Mouse (Mus musculus) ES-Bruce4 (cell line): ENCODE data around the gene Cldn15. TPM values are rescaled to one million over a fixed set of nuclear protein-coding genes. Genes with fewer than 3 reads are reported as not detected.

Source experiments
- H3K27ac ChIP-seq: 2 replicates; pipeline ENCODE4 v1.5.1; 2012; ENCODE audit warnings: low read length, inconsistent platforms; ENCODE audit not compliant: insufficient read depth
- H3K27me3 ChIP-seq: 2 replicates; pipeline ENCODE4 v1.6.1; 2012; ENCODE audit warnings: mild to moderate bottlenecking, low read length, inconsistent platforms; ENCODE audit not compliant: control insufficient read depth, poor library complexity, insufficient read depth, severe bottlenecking
- H3K36me3 ChIP-seq: 2 replicates; pipeline ENCODE4 v1.6.1; 2012; ENCODE audit warnings: inconsistent platforms, mild to moderate bottlenecking, low read length, moderate library complexity; ENCODE audit not compliant: control insufficient read depth, poor library complexity, insufficient read depth, severe bottlenecking
- H3K4me1 ChIP-seq: one replicate; pipeline ENCODE4 v1.8.1; 2011; ENCODE audit warnings: low read length; ENCODE audit not compliant: control insufficient read depth, insufficient read depth
- H3K4me3 ChIP-seq: 2 replicates; pipeline ENCODE4 v1.5.1; 2011; ENCODE audit warnings: low read depth, mild to moderate bottlenecking, low read length
- H3K9ac ChIP-seq: 2 replicates; pipeline ENCODE4 v1.6.1; 2012; ENCODE audit warnings: low read depth, mild to moderate bottlenecking, inconsistent platforms; ENCODE audit not compliant: poor library complexity, severe bottlenecking
- H3K9me3 ChIP-seq: replicated peaks from 2 replicates; pipeline ENCODE4 v1.6.1; 2012; ENCODE audit warnings: mild to moderate bottlenecking, low read length, inconsistent platforms; ENCODE audit not compliant: control insufficient read depth, poor library complexity, insufficient read depth, severe bottlenecking
- CTCF ChIP-seq: IDR thresholded peaks from one replicate; pipeline ENCODE4 v1.8.1; 2011; ENCODE audit warnings: low read depth, low read length
- EP300 ChIP-seq: IDR thresholded peaks from 2 replicates; pipeline ENCODE4 v1.6.1; 2011; ENCODE audit warnings: low read depth, low read length; ENCODE audit not compliant: insufficient read depth
- POLR2A ChIP-seq: IDR thresholded peaks from one replicate; pipeline ENCODE4 v1.8.1; 2011; ENCODE audit warnings: low read length; ENCODE audit not compliant: insufficient read depth
- polyA plus RNA-seq: library from polyadenylated mRNA; stranded (reverse); fragments of >200 nt; gene quantifications from 2 replicates; pipeline ENCODE4 v1.2.4, GENCODE M21; 2011; ENCODE audit warnings: low read depth; ENCODE audit not compliant: missing spikeins, insufficient read depth, insufficient read length

Gene Cldn15
- polyA plus RNA-seq, 1 experiment, result not detected

DNA sequence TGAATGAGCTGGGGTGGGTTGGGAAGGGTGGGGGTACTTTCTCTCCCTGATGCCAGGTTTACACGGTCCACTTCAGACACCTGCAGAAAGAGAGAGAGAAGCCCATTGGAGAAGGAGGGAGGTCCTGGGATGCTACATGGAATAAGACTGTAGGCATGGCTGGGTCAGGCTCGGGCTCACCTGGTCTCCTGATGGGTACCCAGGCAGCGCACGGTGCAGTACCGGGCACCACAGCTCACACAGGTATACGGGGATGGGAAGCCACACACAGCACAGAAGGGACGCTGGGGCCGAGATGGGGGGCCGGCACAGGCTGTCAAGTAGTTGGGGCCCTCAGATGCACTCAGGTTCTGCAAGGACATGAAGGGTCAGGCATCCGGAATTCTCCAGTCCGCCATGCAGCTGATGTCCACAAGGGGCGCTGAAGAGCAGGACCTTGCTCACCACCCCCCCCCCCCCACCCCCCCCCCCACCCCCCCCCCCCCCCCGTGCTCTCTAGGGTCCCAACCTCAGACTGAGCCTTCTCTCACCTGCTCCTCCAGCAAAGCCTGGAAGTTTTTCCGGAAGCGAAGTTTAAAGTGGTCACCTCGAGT, 16.0 kb downstream of the Cldn15 start:
- no peaks in the 10 kb centered on the region for H3K27me3 ChIP-seq
- no peak overlapping the region for H3K9ac ChIP-seq
- TF ChIP-seq POLR2A (no peak), CTCF (peak; percentile 47)
- no peaks in the 10 kb centered on the region for H3K36me3 ChIP-seq
- no peaks in the 10 kb centered on the region for H3K9me3 ChIP-seq
- H3K27ac ChIP-seq, result no peak overlapping the region
- no peak overlapping the region for H3K4me3 ChIP-seq
- H3K4me1 ChIP-seq, result no peaks in the 10 kb centered on the region

DNA sequence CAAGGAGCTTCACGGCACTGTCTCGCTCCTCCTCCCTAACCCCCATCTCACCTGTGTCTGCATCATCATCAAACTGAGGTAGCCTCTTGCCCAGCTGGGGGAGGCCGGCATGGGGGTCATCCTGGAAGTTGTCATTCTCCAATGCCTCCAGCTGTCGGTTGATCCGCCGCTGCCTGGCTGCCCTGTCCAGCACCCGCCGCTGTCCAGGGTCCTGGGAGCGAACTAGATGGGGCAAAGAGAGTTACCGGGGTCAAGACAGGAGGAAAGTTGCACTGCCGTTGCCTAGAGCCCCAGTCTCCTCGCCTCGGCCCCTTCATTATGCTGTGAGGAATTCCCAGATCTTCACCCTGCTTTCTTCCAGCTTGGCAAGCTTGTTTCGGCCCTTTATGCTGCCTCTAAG, 18.4 kb downstream of the Cldn15 start:
- no peak for TF ChIP-seq EP300
- TF ChIP-seq POLR2A, result no peak
- TF ChIP-seq CTCF, result no peak
- H3K4me3 ChIP-seq, result no peak overlapping the region
- peaks cover 3% of the 10 kb centered on the region for H3K4me1 ChIP-seq
- no peak overlapping the region for H3K9ac ChIP-seq
- no peak overlapping the region for H3K27ac ChIP-seq
- no peaks in the 10 kb centered on the region for H3K9me3 ChIP-seq
- H3K27me3 ChIP-seq, result no peaks in the 10 kb centered on the region
- H3K36me3 ChIP-seq, result no peaks in the 10 kb centered on the region

- no peak for TF ChIP-seq EP300
- TF ChIP-seq POLR2A, result peak; percentile 65
- no peak for TF ChIP-seq CTCF
- Histone ChIP-seq H3K36me3 (peaks cover 6% of the 10 kb centered on the region; the same call in 1 of the 2 replicates), H3K9me3 (no peaks in the 10 kb centered on the region), H3K4me3 (peak within 1 kb of the TSS; percentile 88), H3K4me1 (peaks cover 3% of the 10 kb centered on the region), H3K27me3 (no peaks in the 10 kb centered on the region), H3K27ac (peak within 1 kb of the TSS; percentile 66), H3K9ac (peak within 1 kb of the TSS; percentile 93)
These were observed 20.3 kb downstream of the Cldn15 start, which contains the start of gene Plod3 for GRCm38 (mm10) chr5:136986695-136987137. Plod3 (plus strand) TSS chr5:136987019.

DNA sequence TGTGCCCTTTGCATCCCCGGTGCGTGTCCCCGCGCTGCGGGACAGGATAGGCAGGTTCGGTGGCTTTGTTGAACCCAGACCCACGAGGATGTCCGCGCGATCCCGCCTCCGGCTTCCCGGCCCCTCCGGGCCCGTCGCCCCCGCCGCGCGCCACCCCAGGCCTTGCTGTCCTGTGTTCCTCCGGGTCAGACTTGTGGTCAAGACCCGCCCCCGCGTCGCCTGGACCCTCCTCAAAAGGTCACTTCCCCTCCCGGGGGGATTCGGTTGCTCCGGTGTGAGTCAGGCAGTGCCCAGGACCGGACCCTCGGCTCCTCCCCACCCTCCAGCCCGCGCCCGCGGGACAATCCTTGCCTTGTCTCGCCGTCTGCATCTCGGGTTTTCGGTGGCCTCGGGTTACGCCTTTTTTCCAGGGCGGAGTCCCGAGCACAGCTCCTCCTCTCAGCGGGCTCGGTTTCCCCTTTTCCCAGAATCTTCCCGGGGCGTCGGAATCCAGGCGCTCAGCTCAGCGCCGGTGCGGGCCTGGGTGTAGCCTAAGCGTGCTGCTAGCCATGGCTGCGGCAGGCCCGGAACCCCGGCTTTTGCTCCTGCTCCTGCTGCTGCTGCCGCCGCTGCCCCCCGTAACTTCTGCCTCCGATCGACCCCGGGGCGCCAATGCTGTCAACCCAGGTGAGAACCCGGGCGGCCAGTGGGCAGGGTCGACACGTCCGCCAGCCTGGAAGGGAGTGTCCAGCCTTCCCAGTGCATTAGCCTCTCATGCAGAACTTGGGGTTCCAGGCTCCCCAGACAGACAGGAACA, 20.9 kb downstream of the Cldn15 start:
- H3K4me3 ChIP-seq, result peak overlapping the region; percentile 85
- peak overlapping the region; percentile 93 for H3K9ac ChIP-seq
- no peaks in the 10 kb centered on the region for H3K9me3 ChIP-seq
- H3K27ac ChIP-seq, result peak overlapping the region; percentile 66
- peaks cover 6% of the 10 kb centered on the region; the same call in 1 of the 2 replicates for H3K36me3 ChIP-seq
- H3K4me1 ChIP-seq, result peaks cover 3% of the 10 kb centered on the region
- TF ChIP-seq CTCF (no peak), POLR2A (peak; percentile 51)
- H3K27me3 ChIP-seq, result no peaks in the 10 kb centered on the region

GRCm38 (mm10) chr5:136987934-136988271, 21.5 kb downstream of the Cldn15 start, which contains the start of gene Znhit1:
Znhit1 (minus strand) TSS chr5:136988021.
- Histone ChIP-seq H3K27me3 (no peaks in the 10 kb centered on the region), H3K9ac (peak within 1 kb of the TSS; percentile 93), H3K9me3 (no peaks in the 10 kb centered on the region), H3K27ac (peak within 1 kb of the TSS; percentile 66), H3K4me1 (peaks cover 3% of the 10 kb centered on the region), H3K4me3 (peak within 1 kb of the TSS; percentile 85), H3K36me3 (peaks cover 6% of the 10 kb centered on the region; the same call in 1 of the 2 replicates)
- TF ChIP-seq POLR2A, result no peak
- TF ChIP-seq EP300, result no peak
- no peak for TF ChIP-seq CTCF

DNA sequence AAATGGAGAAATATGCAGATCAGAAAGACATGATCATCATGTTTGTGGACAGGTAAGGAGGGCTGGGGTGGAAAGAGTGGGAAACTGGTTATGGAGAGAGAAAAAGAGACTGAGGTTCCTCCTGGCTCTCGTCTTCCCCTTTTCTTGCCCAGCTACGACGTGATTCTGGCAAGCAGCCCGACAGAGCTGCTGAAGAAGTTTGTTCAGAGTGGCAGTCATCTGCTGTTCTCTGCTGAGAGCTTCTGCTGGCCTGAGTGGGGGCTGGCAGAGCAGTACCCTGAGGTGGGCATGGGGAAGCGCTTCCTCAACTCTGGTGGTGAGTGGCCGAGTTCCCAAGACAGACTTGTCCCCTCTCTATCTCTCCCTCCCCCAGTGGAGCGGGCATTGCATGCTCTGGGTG, 22.0 kb downstream of the Cldn15 start:
- Histone ChIP-seq H3K9ac (peak overlapping the region; percentile 93), H3K4me1 (peaks cover 3% of the 10 kb centered on the region), H3K27me3 (no peaks in the 10 kb centered on the region), H3K4me3 (no peak overlapping the region), H3K36me3 (peaks cover 6% of the 10 kb centered on the region; the same call in 1 of the 2 replicates), H3K27ac (no peak overlapping the region), H3K9me3 (no peaks in the 10 kb centered on the region)
- no peak for TF ChIP-seq CTCF
- no peak for TF ChIP-seq POLR2A
- no peak for TF ChIP-seq EP300
